Mouse (Mus musculus) inflammation-experienced regulatory T-cells, adult 6 months (primary cell): ENCODE results near the gene Scn4a. TPM values are rescaled to one million over a fixed set of nuclear protein-coding genes. Genes with fewer than 3 reads are reported as not detected.

Source experiments
- ATAC-seq: one replicate; pipeline ENCODE4 v1.8.0; 2017
- polyA plus RNA-seq, 3 experiments: library from polyadenylated mRNA; unstranded; fragments of 100-300 nt; shearing (Covaris generic); gene quantifications; one replicate each; pipeline ENCODE4 v1.2.1; 2017

The Scn4a gene
- polyA plus RNA-seq, 3 experiments from 2014 or later, result 0.08 TPM; not detected in 2

GRCm38 (mm10) chr11:106271794-106272643 is 81.1 kb downstream of the Scn4a start:
- no peak for ATAC-seq

- no peak for ATAC-seq
Observed at GRCm38 (mm10) chr11:106271131-106271793, 81.8 kb downstream of the Scn4a start.

GRCm38 (mm10) chr11:106269060-106269431 is 84.0 kb downstream of the Scn4a start:
- no peak for ATAC-seq

Other genes with a start within 250 kb of the Scn4a start
- not detected for gene Gm10840, start 192.4 kb downstream of the Scn4a start, polyA plus RNA-seq
- gene Limd2, start 192.4 kb downstream of the Scn4a start, polyA plus RNA-seq, result 100 to 1,000 TPM; 535 to 666 (median 652) TPM
- gene Strada, start 151.1 kb downstream of the Scn4a start, polyA plus RNA-seq, result 10 to 100 TPM; 28.1 to 45.4 (median 37.4) TPM
- 10 to 100 TPM; 77.0 to 93.9 (median 77.0) TPM for gene Ccdc47, start 136.9 kb downstream of the Scn4a start, polyA plus RNA-seq
- 10 to 100 TPM; 55.6 to 92.5 (median 83.3) TPM for gene Ddx42, start 136.4 kb downstream of the Scn4a start, polyA plus RNA-seq
- gene Ftsj3, start 97.2 kb downstream of the Scn4a start, polyA plus RNA-seq, result 10 to 100 TPM; 31.7 to 66.8 (median 55.9) TPM
- gene Psmc5, start 97.1 kb downstream of the Scn4a start, polyA plus RNA-seq, result 100 to 1,000 TPM; 145 to 157 (median 154) TPM
- gene Smarcd2, start 80.3 kb downstream of the Scn4a start, polyA plus RNA-seq, result 10 to 100 TPM; 16.2 to 24.9 (median 23.1) TPM
- under 1 TPM in 2 of 3 experiments, not detected in 1; 0.09 to 0.14 TPM for gene Tcam1, start 76.6 kb downstream of the Scn4a start, polyA plus RNA-seq
- gene Gh, start 51.4 kb downstream of the Scn4a start, polyA plus RNA-seq, result not detected
- 10 to 100 TPM; 29.4 to 76.0 (median 49.1) TPM for gene Cd79b, start 38.5 kb downstream of the Scn4a start, polyA plus RNA-seq
- 1 to 10 TPM in 2 of 3 experiments, under 1 TPM in 1; 0.87 to 2.5 (median 2.3) TPM for gene Prr29, start 12.2 kb upstream of the Scn4a start, polyA plus RNA-seq
- gene Icam2, start 34.8 kb upstream of the Scn4a start, polyA plus RNA-seq, result 100 to 1,000 TPM in 2 of 3 experiments, 10 to 100 TPM in 1; 91.8 to 131 (median 125) TPM
- 1 to 10 TPM; 1.4 to 1.8 (median 1.6) TPM for gene Ern1, start 134.6 kb upstream of the Scn4a start, polyA plus RNA-seq